Mouse (Mus musculus) ovary, postnatal 14 days (tissue): ENCODE data around the gene Cptp.

ENCODE experiments used
- DNase-seq: peaks from one replicate; pipeline ENCODE4 v3.0.0; 2022; ENCODE audit warnings: low spot score

The Cptp gene

GRCm38 (mm10) chr4:155887674-155888073 is 18.4 kb upstream of the Cptp start:
- DNase-seq = no peak

DNA sequence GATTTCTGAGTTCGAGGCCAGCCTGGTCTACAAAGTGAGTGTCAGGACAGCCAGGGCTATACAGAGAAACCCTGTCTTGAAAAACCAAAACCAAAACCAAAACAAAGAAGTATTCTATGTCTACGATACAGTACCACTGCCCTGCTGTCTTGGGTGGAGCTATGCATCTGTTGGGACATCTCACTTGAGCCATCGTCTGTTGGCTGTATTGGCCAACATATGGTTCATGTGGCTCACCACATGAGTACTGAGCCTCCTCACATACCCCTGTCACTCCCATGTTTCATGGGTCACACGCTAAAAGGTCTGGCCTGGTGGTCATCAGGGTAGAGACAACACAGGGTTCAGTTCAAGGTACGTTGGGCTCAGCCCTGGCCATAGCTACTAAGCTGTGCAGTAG is 17.1 kb upstream of the Cptp start:
- no peak for DNase-seq

- no peak for DNase-seq
Measured at GRCm38 (mm10) chr4:155883587-155883986, 14.3 kb upstream of the Cptp start.

- DNase-seq = no peak
Measured at GRCm38 (mm10) chr4:155871404-155871803, 2.2 kb upstream of the Cptp start.

DNA sequence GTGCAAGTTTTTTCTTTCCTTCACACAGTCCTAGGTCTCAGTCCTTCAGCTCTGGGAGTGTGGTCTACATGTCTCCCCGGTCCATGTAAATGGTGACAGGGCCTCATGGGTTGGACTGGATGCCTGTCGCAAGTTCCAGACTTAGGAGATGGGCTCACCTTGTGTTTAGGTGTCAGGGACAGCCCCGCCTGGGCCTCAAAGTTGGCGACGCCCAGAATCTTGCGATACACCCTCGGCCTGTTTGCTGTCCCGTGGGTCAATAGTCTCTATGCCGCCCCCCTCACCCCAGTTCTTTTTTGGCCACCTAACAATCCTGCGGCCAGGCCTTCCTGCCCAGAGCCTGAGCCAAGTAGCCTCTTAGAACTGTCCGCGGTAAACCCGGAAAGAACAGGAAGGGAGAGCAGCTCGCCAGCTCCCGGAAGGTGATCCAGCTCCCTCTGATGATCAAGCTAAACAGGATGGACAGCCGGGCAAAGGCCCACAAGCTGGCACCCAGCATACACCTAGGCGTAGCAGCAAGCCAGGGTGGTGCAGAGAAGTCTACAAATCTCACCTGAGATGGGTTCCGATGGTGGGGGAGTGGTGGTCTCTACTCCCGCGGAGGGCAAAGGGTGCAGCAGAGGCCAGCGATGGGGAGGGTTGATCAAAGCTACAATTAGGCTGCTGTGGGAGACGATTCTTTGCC is 484 bp downstream of the Cptp start:
- no peak for DNase-seq

DNA sequence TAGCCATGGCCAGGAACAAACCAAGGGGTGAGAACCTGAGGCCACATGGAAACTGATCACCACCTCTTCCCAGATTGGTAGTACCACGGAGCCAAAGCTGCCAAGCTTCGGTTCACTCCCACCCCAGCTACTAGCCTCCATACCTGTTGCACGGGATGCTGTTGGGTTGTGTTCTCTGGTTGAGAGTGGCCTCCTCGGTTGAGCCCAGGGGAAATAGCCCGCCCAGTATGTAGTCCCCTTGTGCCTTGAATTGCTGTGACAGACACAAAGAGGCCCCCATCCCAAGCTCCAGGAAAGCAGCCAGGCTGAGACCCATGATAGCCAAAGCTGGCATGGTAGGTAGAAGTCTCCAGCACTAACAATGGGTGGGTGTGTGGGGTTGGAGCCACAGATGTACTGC is 6.2 kb downstream of the Cptp start, which contains the start of gene Tas1r3:
TSS of gene Tas1r3 (minus strand) at position 362 of the 400 bp plus-strand sequence.
- no peak for DNase-seq

GRCm38 (mm10) chr4:155861787-155862186 is 7.5 kb downstream of the Cptp start:
- DNase-seq = no peak

- peak; percentile 68 for DNase-seq
Measured at GRCm38 (mm10) chr4:155859318-155859717, 9.9 kb downstream of the Cptp start.

DNA sequence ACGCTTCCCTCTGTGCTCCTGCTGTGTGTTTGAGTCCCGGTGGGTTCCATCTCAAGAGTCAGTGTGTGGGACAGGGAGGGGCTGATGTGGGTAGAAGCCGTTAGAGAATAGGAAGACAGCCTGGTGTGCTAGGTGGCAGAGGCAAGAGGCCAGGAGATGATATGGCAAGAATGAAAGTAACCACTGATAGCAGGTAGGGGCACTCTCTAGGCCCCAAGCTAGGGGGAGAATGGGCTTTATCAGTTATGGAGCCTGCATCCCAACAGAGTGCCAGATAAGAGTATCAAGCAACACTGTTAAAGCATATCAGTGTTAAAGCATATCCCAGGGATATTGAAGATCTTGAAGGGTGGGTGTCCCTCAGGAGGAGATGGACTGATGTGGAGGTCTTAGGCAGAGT is 12.4 kb downstream of the Cptp start:
- DNase-seq = no peak

- no peak for DNase-seq
Measured at GRCm38 (mm10) chr4:155856071-155856470, 13.2 kb downstream of the Cptp start.

- no peak for DNase-seq
Measured at GRCm38 (mm10) chr4:155854991-155855390, 14.2 kb downstream of the Cptp start.

DNA sequence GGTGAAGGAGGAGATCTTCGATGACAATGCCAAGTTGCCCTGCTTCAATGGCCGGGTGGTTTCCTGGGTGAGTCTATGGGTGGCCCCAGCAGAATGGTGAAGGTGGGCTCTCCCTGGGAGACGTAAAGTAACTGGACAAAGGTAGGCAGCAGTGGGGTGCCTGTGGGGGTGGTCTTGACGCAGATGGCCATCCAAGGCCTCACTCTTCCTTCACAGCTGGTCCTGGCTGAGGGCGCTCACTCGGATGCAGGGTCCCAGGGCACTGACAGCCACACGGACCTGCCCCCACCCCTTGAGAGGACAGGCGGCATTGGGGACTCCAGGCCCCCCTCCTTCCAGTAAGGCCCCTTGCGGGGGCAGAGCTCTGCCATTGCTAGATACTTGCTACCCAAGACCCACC is 15.8 kb downstream of the Cptp start:
- no peak for DNase-seq

DNA sequence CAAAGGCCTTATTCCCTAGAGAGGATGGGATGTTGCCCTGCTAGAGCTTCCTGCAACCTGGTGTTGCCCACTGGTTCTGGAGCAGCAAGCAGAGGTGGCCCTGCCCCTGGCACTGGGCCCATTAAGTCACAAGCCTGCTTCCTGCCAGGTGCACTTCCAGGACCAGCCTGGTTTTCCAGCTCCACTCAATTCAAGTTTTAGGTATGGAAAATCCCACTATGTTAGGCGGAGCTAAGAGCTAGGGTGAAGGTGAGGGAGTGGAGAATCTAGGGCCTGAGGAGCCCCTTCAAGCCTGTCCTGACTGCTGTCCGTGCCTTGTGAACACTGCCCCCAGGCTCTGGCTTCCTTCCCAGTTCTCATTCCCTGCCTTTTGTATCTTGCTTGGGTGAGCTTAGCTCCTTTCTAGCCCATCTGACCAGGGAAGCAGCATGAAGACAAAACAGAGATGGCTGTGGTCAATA is 17.3 kb downstream of the Cptp start:
- DNase-seq = no peak

- no peak for DNase-seq
Measured at GRCm38 (mm10) chr4:155851368-155851767, 17.9 kb downstream of the Cptp start.

GRCm38 (mm10) chr4:155849792-155850451 is 19.3 kb downstream of the Cptp start:
- DNase-seq = no peak

DNA sequence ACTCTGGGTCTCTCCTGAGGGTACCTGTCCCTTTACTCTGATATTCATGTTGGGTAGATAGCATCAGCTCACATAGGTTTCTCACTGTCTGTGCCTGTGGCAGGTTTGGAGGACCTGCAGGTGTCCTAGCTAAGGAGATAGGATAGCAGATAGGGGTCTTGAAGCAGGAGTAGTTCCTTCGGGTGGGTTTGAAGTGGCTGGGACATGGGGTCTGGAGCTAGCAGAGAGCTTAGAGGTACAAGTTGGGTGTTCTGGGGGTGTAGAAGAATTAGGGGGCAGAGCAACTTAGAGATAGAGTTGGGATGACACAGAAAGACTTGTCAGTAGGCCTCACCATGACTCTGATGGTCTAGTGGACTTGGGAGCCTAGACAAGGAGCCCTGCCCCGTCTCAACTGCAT is 19.8 kb downstream of the Cptp start:
- no peak for DNase-seq

- no peak for DNase-seq
Measured at GRCm38 (mm10) chr4:155848434-155849095, 20.7 kb downstream of the Cptp start.

GRCm38 (mm10) chr4:155847591-155848352 is 21.5 kb downstream of the Cptp start:
- DNase-seq = no peak

DNA sequence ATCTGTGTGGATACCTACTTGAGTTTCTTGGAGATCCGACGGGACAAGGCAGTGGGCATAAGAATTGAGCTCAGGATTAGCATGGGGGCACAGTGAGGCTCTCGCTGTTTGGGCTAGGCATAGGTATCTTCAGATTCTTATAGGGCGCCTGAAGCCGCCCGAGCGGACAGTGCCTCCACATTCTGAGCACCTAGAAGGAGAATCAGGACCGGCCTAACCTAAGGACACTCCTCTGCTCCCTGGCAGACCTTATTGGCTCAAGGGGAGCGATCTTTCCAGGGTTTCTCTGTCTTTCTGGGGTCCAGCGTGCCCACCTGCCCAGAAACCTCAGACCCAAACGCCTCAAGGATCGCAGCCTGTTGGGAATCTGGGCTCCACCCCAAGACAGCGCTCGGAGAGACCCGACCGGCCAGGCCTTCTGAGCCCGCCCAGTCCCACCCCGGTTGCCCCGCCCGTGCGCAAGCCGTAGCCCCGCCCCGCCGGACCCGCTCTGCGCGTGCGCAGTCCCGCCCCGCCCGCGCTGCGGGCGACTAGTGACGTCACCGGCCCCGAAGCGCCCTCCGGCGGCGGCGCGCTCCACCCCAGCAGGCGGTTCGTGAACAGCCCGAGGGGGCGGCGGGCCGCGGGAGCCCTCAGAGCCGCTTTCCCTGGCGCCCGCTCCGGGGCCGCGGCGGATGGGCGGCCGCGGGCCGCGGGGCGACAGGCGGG is 22.2 kb downstream of the Cptp start, which contains the start of gene Dvl1:
TSS of gene Dvl1 (plus strand) at position 532 of the 708 bp plus-strand sequence.
- DNase-seq = peak; percentile 97

GRCm38 (mm10) chr4:155843231-155843630 is 26.0 kb downstream of the Cptp start:
- DNase-seq = no peak

DNA sequence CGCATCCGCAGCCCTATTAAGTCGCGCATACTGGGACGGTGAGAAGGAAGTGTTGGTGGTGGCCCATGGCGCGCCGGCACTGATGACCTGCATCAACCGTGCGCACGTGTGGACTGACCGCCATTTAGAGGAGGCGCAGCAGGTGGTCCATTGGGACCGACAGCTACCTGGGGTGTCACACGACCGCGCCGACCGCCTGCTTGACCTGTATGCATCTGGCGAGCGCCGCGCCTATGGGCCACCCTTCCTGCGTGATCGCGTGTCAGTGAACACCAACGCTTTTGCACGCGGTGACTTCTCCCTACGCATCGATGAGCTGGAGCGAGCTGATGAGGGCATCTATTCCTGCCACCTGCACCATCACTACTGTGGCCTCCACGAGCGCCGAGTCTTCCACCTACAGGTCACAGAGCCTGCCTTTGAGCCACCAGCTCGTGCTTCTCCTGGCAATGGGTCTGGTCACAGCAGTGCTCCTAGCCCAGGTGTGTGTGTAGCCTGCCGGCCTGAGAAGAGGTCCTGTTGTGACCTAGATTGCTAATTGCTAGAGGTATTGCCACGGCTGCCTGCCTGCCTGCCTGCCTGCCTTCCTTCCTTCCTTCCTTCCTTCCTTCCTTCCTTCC is 27.5 kb downstream of the Cptp start:
- DNase-seq = no peak
